Mouse (Mus musculus): ENCODE results near the gene Dspp.

The Dspp gene

GRCm38 (mm10) chr5:104201153-104201950 is 30.8 kb downstream of the Dspp start:
- DNase-seq, result peak; percentile 17

GRCm38 (mm10) chr5:104202351-104202750 is 31.8 kb downstream of the Dspp start, which contains the start of gene Dmp1:
Gene Dmp1 (plus strand): TSS chr5:104202613.
- no peak for DNase-seq

DNA sequence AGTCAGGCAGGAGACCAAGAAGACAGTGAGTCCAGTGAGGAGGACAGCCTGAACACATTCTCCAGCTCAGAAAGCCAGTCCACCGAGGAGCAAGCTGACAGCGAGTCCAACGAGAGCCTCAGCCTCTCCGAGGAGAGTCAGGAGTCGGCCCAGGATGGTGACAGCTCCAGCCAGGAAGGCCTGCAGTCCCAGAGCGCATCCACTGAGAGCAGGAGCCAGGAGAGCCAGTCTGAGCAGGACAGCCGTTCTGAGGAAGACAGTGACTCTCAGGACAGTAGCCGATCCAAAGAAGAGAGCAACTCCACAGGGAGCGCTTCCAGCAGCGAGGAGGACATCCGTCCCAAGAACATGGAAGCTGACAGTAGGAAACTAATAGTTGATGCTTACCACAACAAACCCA is 42.0 kb downstream of the Dspp start:
- no peak for DNase-seq

DNA sequence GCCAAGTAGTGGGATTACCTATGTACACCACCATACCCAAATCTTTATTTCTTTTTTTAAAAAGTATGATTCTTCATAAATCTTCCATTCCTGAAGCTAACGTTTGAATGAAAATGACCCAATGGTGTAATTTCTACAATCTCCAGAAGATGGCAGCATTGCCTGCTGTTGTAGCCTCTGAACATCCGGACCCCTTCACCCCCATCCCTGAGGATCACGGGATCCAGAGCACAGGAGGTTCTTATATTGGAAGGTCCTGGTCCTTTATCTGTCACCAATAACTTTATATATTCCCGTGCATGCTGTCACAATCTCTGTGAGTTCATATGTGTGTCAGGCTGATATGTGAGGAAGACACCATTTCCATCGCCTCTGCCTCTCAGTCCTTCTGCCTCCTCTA is 48.4 kb downstream of the Dspp start:
- DNase-seq, result peak; percentile 56

GRCm38 (mm10) chr5:104224299-104224698 is 53.8 kb downstream of the Dspp start:
- DNase-seq, result no peak

GRCm38 (mm10) chr5:104224750-104225149 is 54.2 kb downstream of the Dspp start:
- DNase-seq, result no peak

DNA sequence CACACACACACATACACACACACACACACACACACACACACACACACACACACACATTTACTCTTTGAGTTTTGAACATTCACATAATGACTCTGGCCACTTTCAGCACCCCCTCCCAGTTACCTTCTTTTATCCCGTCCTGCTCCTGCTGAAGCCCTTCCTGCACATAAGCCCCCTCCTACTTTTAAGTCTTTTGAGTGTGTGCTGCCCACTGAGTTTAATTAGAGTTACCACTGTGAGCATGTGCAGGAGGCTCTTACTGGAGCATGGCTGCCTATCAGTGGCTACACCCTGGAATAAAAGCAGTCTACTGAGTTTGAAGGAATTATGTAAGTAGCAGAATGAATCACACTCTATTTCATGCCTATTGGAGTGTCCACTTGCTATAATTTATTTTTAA is 58.0 kb downstream of the Dspp start:
- no peak for DNase-seq
